Mouse (Mus musculus) heart, embryonic 14.5 days (tissue): ENCODE measurements around the gene Bud13. TPM values are rescaled to one million over a fixed set of nuclear protein-coding genes. Genes with fewer than 3 reads are reported as not detected.

Source experiments
- ATAC-seq: fragments of 200-750 bp; cut with Nextera tagmentation; 2 replicates; pipeline ENCODE4 v1.8.0; 2017; ENCODE audit warnings: low read depth, moderate TSS enrichment; ENCODE audit not compliant: insufficient number of reproducible peaks, insufficient read depth, low FRiP score
- H3K27ac ChIP-seq, 2 experiments: fragments of 200-500 bp in 1 of 2; fragments of 300-500 bp in 1 of 2; sonication (generic) in 1 of 2; replicated peaks in 1 of 2; 2 replicates each; pipeline ENCODE4 v1.5.1; 2012 to 2014; ENCODE audit warnings: low read depth in 2 of 2, low read length in 2 of 2, control low read depth in 1 of 2, mild to moderate bottlenecking in 1 of 2, mixed read lengths in 1 of 2; ENCODE audit not compliant: control insufficient read depth in 1 of 2, insufficient read depth in 1 of 2
- H3K27me3 ChIP-seq: fragments of 300-500 bp; sonication (generic); 2 replicates; pipeline ENCODE4 v1.6.1; 2014; ENCODE audit warnings: mild to moderate bottlenecking, low read length, control low read depth; ENCODE audit not compliant: control insufficient read depth, insufficient read depth
- H3K36me3 ChIP-seq: fragments of 300-500 bp; sonication (generic); 2 replicates; pipeline ENCODE4 v1.6.1; 2014; ENCODE audit warnings: mild to moderate bottlenecking, control low read depth, low read length, mixed read lengths; ENCODE audit not compliant: control insufficient read depth, insufficient read depth
- H3K4me1 ChIP-seq, 2 experiments: fragments of 200-500 bp in 1 of 2; fragments of 300-500 bp in 1 of 2; sonication (generic) in 1 of 2; 2 replicates each; pipeline ENCODE4 v1.6.1; 2012 to 2014; ENCODE audit warnings: low read length in 2 of 2, control low read depth in 1 of 2, mixed read lengths in 1 of 2; ENCODE audit not compliant: control insufficient read depth in 2 of 2, insufficient read depth in 2 of 2
- H3K4me2 ChIP-seq: fragments of 300-500 bp; sonication (generic); 2 replicates; pipeline ENCODE4 v1.6.1; 2014; ENCODE audit warnings: mild to moderate bottlenecking, low read length
- H3K4me3 ChIP-seq, 2 experiments: fragments of 200-500 bp in 1 of 2; fragments of 300-500 bp in 1 of 2; sonication (generic) in 1 of 2; 2 replicates each; pipeline ENCODE4 v1.5.1; 2012 to 2014; ENCODE audit warnings: low read length in 2 of 2, mild to moderate bottlenecking in 2 of 2, control low read depth in 1 of 2, low read depth in 1 of 2, moderate library complexity in 1 of 2; ENCODE audit not compliant: control insufficient read depth in 1 of 2, insufficient read depth in 1 of 2
- H3K9ac ChIP-seq: fragments of 300-500 bp; sonication (generic); 2 replicates; pipeline ENCODE4 v1.6.1; 2014; ENCODE audit warnings: mild to moderate bottlenecking, low read length
- H3K9me3 ChIP-seq: fragments of 300-500 bp; sonication (generic); 2 replicates; pipeline ENCODE4 v1.6.1; 2016; ENCODE audit warnings: low read length, control low read depth; ENCODE audit not compliant: control insufficient read depth
- WGBS: fragments of 180-500 bp; shearing (Covaris S2); extraction: QIAGEN DNeasy Blood & Tissue Kit; methylation state at CpG from one replicate; pipeline ENCODE4 v1.1.7; 2014; 5-methylcytosine and 5-hydroxymethylcytosine counted together
- polyA plus RNA-seq: library from polyadenylated mRNA; unstranded; fragments of >200 nt; fragmentation: Nextera tagmentation; extraction: Ambion mirVana; gene quantifications from 2 replicates; pipeline ENCODE4 v1.2.1, GENCODE M21; 2014

Gene Bud13
- polyA plus RNA-seq, 1 experiment from 2014 or later: 13.8 TPM

DNA sequence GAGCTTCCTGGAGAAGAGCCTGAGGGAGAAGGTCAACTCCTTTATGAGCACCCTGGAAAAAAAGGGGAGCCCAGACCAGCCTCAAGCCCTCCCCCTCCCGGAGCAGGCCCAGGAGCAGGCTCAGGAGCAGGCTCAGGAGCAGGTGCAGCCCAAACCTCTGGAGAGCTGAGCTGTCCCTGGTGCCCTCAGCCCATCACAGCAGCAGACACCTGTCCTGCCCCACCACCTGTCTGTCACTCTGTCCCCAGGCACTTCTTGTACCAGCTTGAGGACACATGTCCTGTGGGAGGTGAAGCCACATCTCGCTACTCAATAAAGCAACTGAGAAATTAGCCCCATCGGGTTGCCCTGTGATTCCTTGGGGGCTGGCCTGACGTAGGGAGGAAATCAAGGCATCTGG is 39.7 kb upstream of the Bud13 start:
- Histone ChIP-seq H3K4me3 (no peak overlapping the region), H3K4me2 (no peak overlapping the region; the same call in 1 of the 2 replicates), H3K9ac (0 out of 2 replicates have a peak overlapping the region, but pooled peaks have one; percentile 6), H3K4me1 (peaks cover 6 to 11% of the 10 kb centered on the region in 2 experiments; a peak in 3 of 4 replicates), H3K36me3 (no peaks in the 10 kb centered on the region), H3K27me3 (no peaks in the 10 kb centered on the region), H3K27ac (no peak overlapping the region), H3K9me3 (no peaks in the 10 kb centered on the region)
- ATAC-seq: no peak
- WGBS: 64% methylated on average over 4 of the region's 4 CpGs

DNA sequence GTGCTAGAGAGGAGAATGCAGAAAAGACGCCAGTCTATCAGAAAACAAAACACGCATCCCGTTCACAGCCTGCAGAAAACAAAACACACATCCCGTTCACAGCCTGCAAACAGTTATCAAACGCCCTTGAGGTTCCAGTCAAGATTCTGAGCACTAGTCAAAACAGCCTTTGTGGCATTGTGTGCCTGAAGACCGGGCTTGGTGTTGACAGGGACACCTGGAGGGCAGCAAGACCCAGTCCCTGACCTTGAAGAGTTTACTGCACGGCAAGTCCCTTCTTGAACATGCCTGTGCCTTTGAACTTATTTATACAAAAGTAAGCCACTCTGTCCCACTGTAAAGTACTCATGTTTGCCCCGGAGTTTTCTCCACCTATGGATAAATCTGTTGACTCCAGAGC is 39.2 kb upstream of the Bud13 start:
- Histone ChIP-seq H3K4me2 (no peak overlapping the region; the same call in 1 of the 2 replicates), H3K9ac (0 out of 2 replicates have a peak overlapping the region, but pooled peaks have one; percentile 6), H3K4me3 (no peak overlapping the region), H3K27me3 (no peaks in the 10 kb centered on the region), H3K36me3 (no peaks in the 10 kb centered on the region), H3K27ac (no peak overlapping the region), H3K4me1 (peaks cover 6 to 11% of the 10 kb centered on the region in 2 experiments; a peak in 3 of 4 replicates), H3K9me3 (no peaks in the 10 kb centered on the region)
- ATAC-seq: no peak
- WGBS: 24% methylated on average over 8 of the region's 8 CpGs

DNA sequence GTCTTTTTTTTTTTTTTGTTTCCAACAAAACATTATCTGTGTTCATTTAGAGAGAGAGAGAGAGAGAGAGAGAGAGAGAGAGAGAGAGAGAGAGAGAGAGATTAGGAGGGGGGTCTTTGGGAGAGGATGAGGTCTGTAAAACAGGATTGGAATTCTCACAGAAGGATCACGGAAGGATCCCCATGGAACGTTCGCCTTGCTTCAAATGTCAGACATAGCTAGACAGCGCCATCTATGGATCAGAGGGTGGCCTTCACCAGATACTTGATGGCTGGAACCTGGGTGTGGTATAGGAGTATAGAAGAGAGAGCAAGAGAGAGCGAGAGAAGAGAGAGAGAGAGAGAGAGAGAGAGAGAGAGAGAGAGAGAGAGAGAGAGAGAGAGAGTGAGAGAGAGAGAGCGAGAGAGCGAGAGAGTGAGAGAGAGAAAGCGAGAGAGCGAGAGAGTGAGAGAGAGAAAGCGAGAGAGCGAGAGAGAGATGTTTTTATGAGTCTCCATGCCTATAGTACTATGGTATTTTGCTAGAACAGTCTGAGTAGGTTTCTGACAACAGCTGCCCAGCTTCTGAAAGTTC is 36.0 kb upstream of the Bud13 start:
- Histone ChIP-seq H3K27ac (no peak overlapping the region), H3K9ac (no peak overlapping the region), H3K27me3 (no peaks in the 10 kb centered on the region), H3K9me3 (no peaks in the 10 kb centered on the region), H3K4me3 (no peak overlapping the region), H3K36me3 (no peaks in the 10 kb centered on the region), H3K4me2 (no peak overlapping the region), H3K4me1 (peaks cover 6 to 11% of the 10 kb centered on the region in 2 experiments; a peak in 3 of 4 replicates)
- ATAC-seq: peak; percentile 55; the same call in 1 of the 2 replicates
- WGBS: 23% methylated on average over 11 of the region's 11 CpGs

DNA sequence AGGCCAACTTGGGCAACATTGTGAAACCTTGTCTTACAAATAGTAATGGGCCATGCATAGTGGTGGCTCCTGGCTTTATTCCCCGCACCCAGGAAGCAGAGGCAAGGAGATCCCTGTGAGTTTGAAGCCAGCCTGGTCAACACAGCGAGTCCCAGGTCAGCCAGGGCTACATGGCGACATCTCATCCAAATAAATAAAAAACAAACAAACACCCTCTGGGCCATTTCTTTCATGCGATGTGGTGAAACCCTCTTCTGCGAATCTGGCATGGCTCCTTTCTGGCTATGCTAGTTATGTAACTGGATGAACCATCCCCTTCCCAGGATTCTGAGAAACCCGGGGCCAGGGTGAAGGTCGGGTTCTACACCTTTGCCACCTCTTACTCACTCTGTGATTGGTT is 26.6 kb upstream of the Bud13 start:
- no peaks in the 10 kb centered on the region for H3K9me3 ChIP-seq
- H3K4me1 ChIP-seq: peaks cover 0 to 2% of the 10 kb centered on the region in 2 experiments; a peak in 1 of 4 replicates
- no peak overlapping the region for H3K27ac ChIP-seq
- H3K4me2 ChIP-seq: no peak overlapping the region
- no peak for ATAC-seq
- H3K9ac ChIP-seq: no peak overlapping the region
- 84% methylated on average over 7 of the region's 7 CpGs for WGBS
- H3K4me3 ChIP-seq: no peak overlapping the region
- H3K27me3 ChIP-seq: no peaks in the 10 kb centered on the region
- no peaks in the 10 kb centered on the region for H3K36me3 ChIP-seq

DNA sequence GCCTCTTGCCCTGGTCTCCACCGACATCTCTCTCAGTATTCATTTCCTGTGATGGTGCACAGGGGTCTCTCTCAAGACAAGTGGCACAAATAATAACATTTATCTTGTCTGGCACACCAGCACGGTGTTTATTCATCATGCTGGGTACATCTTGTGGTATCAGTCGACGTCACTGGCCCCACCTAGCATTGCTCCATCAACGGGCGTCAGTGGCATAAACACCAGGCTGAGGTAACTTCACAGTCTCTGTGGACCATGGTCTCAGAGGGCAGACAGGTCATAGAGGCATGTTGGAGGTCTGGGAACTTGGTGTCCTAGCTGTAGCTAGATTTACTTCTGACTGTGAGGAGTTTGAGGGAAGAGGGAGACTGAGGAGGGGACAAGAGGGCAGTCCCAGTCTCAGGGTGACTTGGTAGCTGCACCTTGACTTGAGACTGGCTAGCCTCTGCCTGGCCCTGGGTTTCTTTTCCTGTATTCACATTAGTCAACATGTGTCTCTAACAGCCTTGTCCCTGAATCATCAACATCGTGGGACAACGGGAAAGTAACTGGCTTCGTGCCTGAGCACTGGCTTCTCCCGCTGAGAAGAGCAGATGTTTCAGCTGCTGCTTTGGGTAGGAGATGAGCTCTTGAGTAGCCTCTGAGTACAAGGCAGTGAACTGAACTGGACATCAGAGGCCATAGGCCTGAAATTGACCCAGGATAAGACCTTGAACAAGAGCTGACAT is 26.0 kb upstream of the Bud13 start:
- 77% methylated on average over 10 of the region's 10 CpGs for WGBS
- H3K27me3 ChIP-seq: no peaks in the 10 kb centered on the region
- H3K9ac ChIP-seq: no peak overlapping the region
- peak overlapping the region in 1 of 2 experiments; percentile 60; a peak in 2 of 4 replicates for H3K27ac ChIP-seq
- H3K4me2 ChIP-seq: no peak overlapping the region
- no peak overlapping the region for H3K4me3 ChIP-seq
- no peaks in the 10 kb centered on the region for H3K9me3 ChIP-seq
- H3K36me3 ChIP-seq: no peaks in the 10 kb centered on the region
- ATAC-seq: no peak
- peaks cover 0 to 2% of the 10 kb centered on the region in 2 experiments; a peak in 1 of 4 replicates for H3K4me1 ChIP-seq

DNA sequence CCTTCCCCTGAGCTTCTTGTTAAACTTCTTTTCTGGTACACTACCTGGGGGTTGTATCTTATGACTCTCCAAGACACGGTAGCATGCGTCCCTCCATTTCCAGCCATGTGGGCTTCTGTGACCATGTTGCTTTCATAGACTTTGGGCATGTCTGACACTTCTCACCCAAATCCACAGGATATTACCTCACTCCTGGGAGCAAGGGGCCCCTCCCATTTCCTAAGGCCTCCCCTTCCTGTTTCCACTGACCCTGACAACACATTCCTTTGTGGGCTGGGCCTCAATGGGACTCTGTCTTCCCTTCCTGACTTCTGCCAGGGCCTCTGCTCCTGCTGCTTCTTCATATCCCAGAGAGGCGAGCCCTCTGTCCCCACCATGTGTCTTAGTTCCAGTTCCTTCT is 25.3 kb upstream of the Bud13 start:
- H3K27me3 ChIP-seq: no peaks in the 10 kb centered on the region
- H3K27ac ChIP-seq: peak overlapping the region in 1 of 2 experiments; percentile 76; a peak in 3 of 4 replicates
- no peak overlapping the region for H3K4me2 ChIP-seq
- ATAC-seq: peak; percentile 62; the same call in 1 of the 2 replicates
- no peaks in the 10 kb centered on the region for H3K9me3 ChIP-seq
- H3K9ac ChIP-seq: no peak overlapping the region
- H3K4me3 ChIP-seq: no peak overlapping the region
- 79% methylated on average over 3 of the region's 3 CpGs for WGBS
- H3K36me3 ChIP-seq: no peaks in the 10 kb centered on the region
- peaks cover 0 to 2% of the 10 kb centered on the region in 2 experiments; a peak in 1 of 4 replicates for H3K4me1 ChIP-seq

DNA sequence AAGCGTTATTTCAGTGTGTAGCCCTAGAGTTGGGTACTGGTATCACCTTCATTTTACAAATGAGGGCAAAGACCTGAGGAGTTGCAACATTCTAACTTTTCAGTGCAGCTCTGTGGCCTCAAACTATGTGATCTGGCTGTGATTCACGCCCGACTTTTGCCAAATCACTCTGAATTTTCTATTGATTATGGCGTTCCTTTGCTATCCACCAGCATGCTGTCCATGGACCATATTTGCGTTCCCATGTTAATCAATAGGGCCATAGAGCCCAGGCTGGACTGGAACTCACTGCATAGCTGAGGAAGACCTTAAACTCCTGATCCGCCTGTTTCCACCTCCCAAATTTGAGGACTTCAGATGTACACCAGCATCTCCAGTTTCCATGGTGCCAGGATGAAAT is 23.7 kb upstream of the Bud13 start:
- H3K4me1 ChIP-seq: peaks cover 0 to 2% of the 10 kb centered on the region in 2 experiments; a peak in 1 of 4 replicates
- ATAC-seq: no peak
- no peak overlapping the region for H3K4me3 ChIP-seq
- no peak overlapping the region for H3K27ac ChIP-seq
- no peaks in the 10 kb centered on the region for H3K36me3 ChIP-seq
- no peak overlapping the region for H3K4me2 ChIP-seq
- 79% methylated on average over 6 of the region's 6 CpGs for WGBS
- H3K27me3 ChIP-seq: no peaks in the 10 kb centered on the region
- H3K9me3 ChIP-seq: no peaks in the 10 kb centered on the region
- no peak overlapping the region for H3K9ac ChIP-seq
